22 mouse cellular contexts compared by ENCODE assay signal in genomic region chr4:147879456-147879855, GRCm38 (mm10). TPM values are rescaled to one million over a fixed set of nuclear protein-coding genes. Genes with fewer than 3 reads are reported as not detected.
DNase-seq lines count a peak whose midpoint lies in the region; ATAC-seq lines count a peak whose summit lies in the region.
"Had no signal": no experiment of that assay in that cellular context is flagged by ENCODE, and none has a peak within 500 bp of the region (broad histone marks: within the 10 kb centered on the region; RNA-seq: fewer than 3 reads in every experiment).

No protein-coding gene starts in this region.

- no peak overlapping the region for H3K4me3 ChIP-seq in heart, embryonic 15.5 days
- H3K4me3 ChIP-seq in heart, embryonic 12.5 days, result no peak overlapping the region
- no peak overlapping the region for H3K4me3 ChIP-seq in kidney, embryonic 15.5 days (replicated peaks)
- H3K4me3 ChIP-seq: embryonic facial prominence, embryonic 15.5 days; erythroblast, embryonic 14.5 days; forebrain, embryonic 10.5 days; hindbrain, embryonic 15.5 days had no signal

- WGBS in heart, embryonic 15.5 days, result 71% methylated on average over 2 of the region's 2 CpGs
- WGBS in heart, embryonic 12.5 days, result 67% methylated on average over 2 of the region's 2 CpGs
- WGBS in kidney, embryonic 15.5 days, result 59% methylated on average over 2 of the region's 2 CpGs

- H3K9ac ChIP-seq in heart, embryonic 15.5 days, result no peak overlapping the region
- H3K9ac ChIP-seq in heart, embryonic 12.5 days, result no peak overlapping the region
- no peak overlapping the region for H3K9ac ChIP-seq in kidney, embryonic 15.5 days
- H3K9ac ChIP-seq: embryonic facial prominence, embryonic 15.5 days; hindbrain, embryonic 15.5 days had no signal

- peaks cover 5% of the 10 kb centered on the region for H3K4me1 ChIP-seq in heart, embryonic 15.5 days (replicated peaks)
- peaks cover 6% of the 10 kb centered on the region for H3K4me1 ChIP-seq in heart, embryonic 12.5 days (replicated peaks)
- H3K4me1 ChIP-seq in kidney, embryonic 15.5 days, result no peaks in the 10 kb centered on the region
- H3K4me1 ChIP-seq: embryonic facial prominence, embryonic 15.5 days; forebrain, embryonic 10.5 days; hindbrain, embryonic 15.5 days had no signal

- no peaks in the 10 kb centered on the region for H3K27me3 ChIP-seq in heart, embryonic 15.5 days
- no peaks in the 10 kb centered on the region for H3K27me3 ChIP-seq in heart, embryonic 12.5 days (replicated peaks)
- H3K27me3 ChIP-seq in kidney, embryonic 15.5 days, result no peaks in the 10 kb centered on the region
- H3K27me3 ChIP-seq: CH12.LX; embryonic facial prominence, embryonic 15.5 days; hindbrain, embryonic 15.5 days had no signal

- ATAC-seq in heart, embryonic 15.5 days (replicated peaks; ENCODE audit: insufficient number of reproducible peaks, insufficient read depth, low FRiP score, low read depth), result 0 out of 2 replicates have a peak, but pooled peaks have one; percentile 6
- no peak for ATAC-seq in heart, embryonic 12.5 days (ENCODE audit: insufficient number of reproducible peaks, low FRiP score)
- peak; percentile 6; the same call in 1 of the 2 replicates for ATAC-seq in kidney, embryonic 15.5 days (replicated peaks; ENCODE audit: low FRiP score)
- ATAC-seq: forebrain, embryonic 16.5 days had no signal

- no peak for DNase-seq in kidney, postnatal 36 days
- DNase-seq in ES-CJ7 (ENCODE audit: low read depth, low spot score), result peak; percentile 23
- DNase-seq in ZHBTc4 (ENCODE audit: low read depth, low spot score), result peak; percentile 65
- no peak for DNase-seq in cerebellum, postnatal 25 days
- DNase-seq: adrenal gland, adult 2 months; adrenal gland, postnatal 25 days; cerebellum, adult 2 months; cerebellum, postnatal 10 days; embryo, embryonic 11 days; gastrocnemius, postnatal 14 days; heart, postnatal 14 days; kidney, adult 8-10 months had no signal

- H3K4me2 ChIP-seq in heart, embryonic 15.5 days, result no peak overlapping the region
- no peak overlapping the region for H3K4me2 ChIP-seq in heart, embryonic 12.5 days
- no peak overlapping the region for H3K4me2 ChIP-seq in kidney, embryonic 15.5 days
- H3K4me2 ChIP-seq: embryonic facial prominence, embryonic 15.5 days; hindbrain, embryonic 15.5 days had no signal

- H3K9me3 ChIP-seq in heart, embryonic 15.5 days (replicated peaks), result no peaks in the 10 kb centered on the region
- H3K9me3 ChIP-seq in heart, embryonic 12.5 days (replicated peaks), result no peaks in the 10 kb centered on the region
- no peaks in the 10 kb centered on the region for H3K9me3 ChIP-seq in kidney, embryonic 15.5 days (replicated peaks)
- H3K9me3 ChIP-seq: embryonic facial prominence, embryonic 15.5 days; forebrain, embryonic 10.5 days; G1E; hindbrain, embryonic 15.5 days had no signal

- peaks cover 93% of the 10 kb centered on the region for H3K36me3 ChIP-seq in heart, embryonic 15.5 days
- H3K36me3 ChIP-seq in heart, embryonic 12.5 days, result peaks cover 97% of the 10 kb centered on the region
- H3K36me3 ChIP-seq in kidney, embryonic 15.5 days, result peaks cover 93% of the 10 kb centered on the region

- H3K27ac ChIP-seq in heart, embryonic 15.5 days, result no peak overlapping the region
- no peak overlapping the region for H3K27ac ChIP-seq in heart, embryonic 12.5 days (ENCODE audit: poor library complexity, severe bottlenecking)
- H3K27ac ChIP-seq in kidney, embryonic 15.5 days, result no peak overlapping the region
- H3K27ac ChIP-seq: embryonic facial prominence, embryonic 15.5 days; forebrain, embryonic 10.5 days; hindbrain, embryonic 15.5 days had no signal

RNA-seq across cellular contexts. Expression of gene Fv1, which starts 10.7 kb away (rescaled TPM):
- polyA plus RNA-seq in heart, embryonic 15.5 days (2015; fragmentation: Nextera tagmentation; extraction: Ambion mirVana), result 10.0 and 10.2 TPM in 2 replicates
- 9.0 and 9.1 TPM in 2 replicates for polyA plus RNA-seq in heart, embryonic 12.5 days (2016; fragmentation: Nextera tagmentation; extraction: Ambion mirVana)
- polyA plus RNA-seq in kidney, embryonic 15.5 days (2015; fragmentation: Nextera tagmentation; extraction: Ambion mirVana), result 12.8 and 12.9 TPM in 2 replicates
- polyA plus RNA-seq: erythroblast, embryonic 14.5 days; G1E had no signal

RNA-seq across cellular contexts. Expression of gene Miip, which starts 10.8 kb away (rescaled TPM):
- 24.1 and 33.0 TPM in 2 replicates for polyA plus RNA-seq in heart, embryonic 15.5 days (2015; fragmentation: Nextera tagmentation; extraction: Ambion mirVana)
- polyA plus RNA-seq in heart, embryonic 12.5 days (2016; fragmentation: Nextera tagmentation; extraction: Ambion mirVana), result 23.4 and 26.3 TPM in 2 replicates
- 45.2 and 51.3 TPM in 2 replicates for polyA plus RNA-seq in kidney, embryonic 15.5 days (2015; fragmentation: Nextera tagmentation; extraction: Ambion mirVana)
- polyA plus RNA-seq: G1E had no signal

RNA-seq across cellular contexts. Expression of gene Mfn2, which starts 25.0 kb away (rescaled TPM):
- 141 and 144 TPM in 2 replicates for polyA plus RNA-seq in heart, embryonic 15.5 days (2015; fragmentation: Nextera tagmentation; extraction: Ambion mirVana)
- polyA plus RNA-seq in heart, embryonic 12.5 days (2016; fragmentation: Nextera tagmentation; extraction: Ambion mirVana), result 121 and 123 TPM in 2 replicates
- 36.9 and 39.0 TPM in 2 replicates for polyA plus RNA-seq in kidney, embryonic 15.5 days (2015; fragmentation: Nextera tagmentation; extraction: Ambion mirVana)

RNA-seq across cellular contexts. Expression of gene Zfp933, which starts 31.3 kb away (rescaled TPM):
- polyA plus RNA-seq in heart, embryonic 15.5 days (2015; fragmentation: Nextera tagmentation; extraction: Ambion mirVana), result 3.4 and 4.0 TPM in 2 replicates
- polyA plus RNA-seq in heart, embryonic 12.5 days (2016; fragmentation: Nextera tagmentation; extraction: Ambion mirVana), result 5.0 and 5.9 TPM in 2 replicates
- 4.8 and 5.6 TPM in 2 replicates for polyA plus RNA-seq in kidney, embryonic 15.5 days (2015; fragmentation: Nextera tagmentation; extraction: Ambion mirVana)
- polyA plus RNA-seq: erythroblast, embryonic 14.5 days had no signal

RNA-seq across cellular contexts. Expression of gene Plod1, which starts 57.1 kb away (rescaled TPM):
- polyA plus RNA-seq in heart, embryonic 15.5 days (2015; fragmentation: Nextera tagmentation; extraction: Ambion mirVana), result 52.1 and 60.0 TPM in 2 replicates
- 46.9 and 49.6 TPM in 2 replicates for polyA plus RNA-seq in heart, embryonic 12.5 days (2016; fragmentation: Nextera tagmentation; extraction: Ambion mirVana)
- 47.2 and 56.0 TPM in 2 replicates for polyA plus RNA-seq in kidney, embryonic 15.5 days (2015; fragmentation: Nextera tagmentation; extraction: Ambion mirVana)

Comparison
In these comparisons a context has a peak if more than half of its experiments do, and no peak if none do; other contexts are left out.
1. DNase-seq: peak in ES-CJ7 (single experiment) and ZHBTc4 (single experiment); none in kidney, postnatal 36 days (0 of 2) and cerebellum, postnatal 25 days (0 of 2).